Mouse (Mus musculus) lung, adult 2 months (tissue): ENCODE measurements around the gene Camkk2.

ENCODE experiments used
- CTCF ChIP-seq: fragments of 200-500 bp; IDR thresholded peaks from 2 replicates; pipeline ENCODE4 v1.5.1; 2011; ENCODE audit warnings: mild to moderate bottlenecking, low read length, control low read depth; ENCODE audit not compliant: insufficient read depth
- POLR2A ChIP-seq: fragments of 200-500 bp; IDR thresholded peaks from 2 replicates; pipeline ENCODE4 v1.6.1; 2011; ENCODE audit warnings: low read depth, mild to moderate bottlenecking, control low read depth, low read length, borderline replicate concordance; ENCODE audit errors: extremely low read depth

GRCm38 (mm10) chr5:122755620-122756019 is 23.6 kb downstream of the Camkk2 start:
- TF ChIP-seq CTCF (no peak), POLR2A (no peak)
